Mouse (Mus musculus) embryonic facial prominence, embryonic 12.5 days (tissue): ENCODE data around the gene Zfyve28. TPM values are rescaled to one million over a fixed set of nuclear protein-coding genes. Genes with fewer than 3 reads are reported as not detected.

Experiments used
- ATAC-seq: fragments of 200-750 bp; cut with Nextera tagmentation; 2 replicates; pipeline ENCODE4 v1.8.0; 2017; ENCODE audit not compliant: insufficient number of reproducible peaks, insufficient read depth, low FRiP score, low TSS enrichment
- H3K27ac ChIP-seq: fragments of 300-500 bp; sonication (generic); 2 replicates; pipeline ENCODE4 v1.5.1; 2016; ENCODE audit warnings: mild to moderate bottlenecking
- H3K27me3 ChIP-seq: fragments of 300-500 bp; sonication (generic); 2 replicates; pipeline ENCODE4 v1.6.1; 2016; ENCODE audit warnings: mild to moderate bottlenecking, moderate library complexity
- H3K36me3 ChIP-seq: fragments of 300-500 bp; sonication (generic); 2 replicates; pipeline ENCODE4 v1.6.1; 2016; ENCODE audit warnings: mild to moderate bottlenecking
- H3K4me1 ChIP-seq: fragments of 300-500 bp; sonication (generic); 2 replicates; pipeline ENCODE4 v1.6.1; 2016
- H3K4me2 ChIP-seq: fragments of 300-500 bp; sonication (generic); replicated peaks from 2 replicates; pipeline ENCODE4 v1.6.1; 2016; ENCODE audit warnings: mild to moderate bottlenecking, moderate library complexity
- H3K4me3 ChIP-seq: fragments of 300-500 bp; sonication (generic); 2 replicates; pipeline ENCODE4 v1.5.1; 2016; ENCODE audit warnings: mild to moderate bottlenecking
- H3K9ac ChIP-seq: fragments of 300-500 bp; sonication (generic); 2 replicates; pipeline ENCODE4 v1.6.1; 2016; ENCODE audit warnings: mild to moderate bottlenecking, moderate library complexity
- H3K9me3 ChIP-seq: fragments of 300-500 bp; sonication (generic); 2 replicates; pipeline ENCODE4 v1.6.1; 2016; ENCODE audit warnings: mild to moderate bottlenecking, moderate library complexity
- WGBS: fragments of 180-500 bp; shearing (Covaris S2); methylation state at CpG from one replicate; pipeline ENCODE4 v1.1.7; 2016; 5-methylcytosine and 5-hydroxymethylcytosine counted together
- polyA plus RNA-seq: library from polyadenylated mRNA; unstranded; fragments of >200 nt; fragmentation: Nextera tagmentation; extraction: Ambion mirVana; gene quantifications from 2 replicates; pipeline ENCODE4 v1.2.1, GENCODE M21; 2016

Gene Zfyve28
- polyA plus RNA-seq, 1 experiment from 2014 or later, result 1.5 TPM

DNA sequence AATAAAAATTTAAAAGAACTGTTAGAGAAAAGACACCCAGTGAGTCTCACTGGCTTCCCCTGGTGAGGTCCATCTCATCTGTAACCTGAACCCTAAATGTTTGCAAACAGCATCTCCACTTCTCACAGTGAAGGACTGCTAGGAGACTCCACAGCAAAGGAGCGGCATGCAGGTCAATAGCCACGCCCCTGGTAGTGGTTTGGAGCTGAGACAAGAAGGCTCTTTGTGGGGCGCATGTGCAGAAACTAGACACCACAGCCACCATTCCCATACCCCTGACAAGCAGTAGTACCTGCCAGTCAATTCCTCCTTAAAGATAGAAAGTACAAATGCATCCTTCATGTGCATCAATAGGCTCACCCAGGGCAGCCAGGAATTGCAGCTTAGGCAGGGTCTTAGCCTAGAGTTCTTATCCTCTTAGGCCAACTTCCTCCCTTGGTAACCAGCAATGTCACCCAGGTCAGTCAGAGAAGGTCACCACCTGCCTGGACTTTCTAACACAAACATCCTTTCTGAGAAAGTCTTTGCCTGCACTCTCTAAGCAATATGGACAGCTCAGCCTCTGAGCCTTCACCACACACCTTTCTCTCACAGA, 4.0 kb downstream of the Zfyve28 start:
- Histone ChIP-seq H3K4me2 (no peak overlapping the region), H3K9ac (no peak overlapping the region), H3K36me3 (no peaks in the 10 kb centered on the region), H3K4me3 (no peak overlapping the region), H3K27ac (no peak overlapping the region), H3K9me3 (no peaks in the 10 kb centered on the region), H3K27me3 (peaks cover 52% of the 10 kb centered on the region), H3K4me1 (peaks cover 19% of the 10 kb centered on the region)
- 19% methylated on average over 3 of the region's 3 CpGs for WGBS
- no peak for ATAC-seq

DNA sequence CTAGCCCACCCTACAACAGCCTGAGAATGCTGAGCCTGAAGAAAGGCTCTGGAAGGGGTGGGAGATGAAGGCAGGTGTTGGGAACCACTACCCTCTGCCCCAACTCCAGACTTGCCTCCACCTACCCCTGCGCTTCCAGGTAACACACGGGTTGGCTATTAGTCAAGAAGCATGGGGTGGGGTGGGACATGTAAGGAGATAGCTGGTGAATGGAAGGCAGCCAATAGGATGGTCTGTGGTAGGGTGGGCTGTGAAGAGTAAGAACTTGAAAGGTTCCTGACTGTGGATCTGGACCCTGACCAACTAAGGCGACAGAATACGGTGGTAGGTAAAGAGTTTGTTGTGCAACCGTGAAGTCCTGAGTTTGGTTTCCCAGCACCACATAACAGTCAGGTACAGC, 4.9 kb downstream of the Zfyve28 start:
- Histone ChIP-seq H3K9ac (no peak overlapping the region), H3K4me2 (no peak overlapping the region), H3K9me3 (no peaks in the 10 kb centered on the region), H3K4me3 (no peak overlapping the region), H3K4me1 (peaks cover 16% of the 10 kb centered on the region), H3K36me3 (no peaks in the 10 kb centered on the region), H3K27me3 (peaks cover 43% of the 10 kb centered on the region), H3K27ac (no peak overlapping the region)
- no peak for ATAC-seq
- 88% methylated on average over 5 of the region's 5 CpGs for WGBS

DNA sequence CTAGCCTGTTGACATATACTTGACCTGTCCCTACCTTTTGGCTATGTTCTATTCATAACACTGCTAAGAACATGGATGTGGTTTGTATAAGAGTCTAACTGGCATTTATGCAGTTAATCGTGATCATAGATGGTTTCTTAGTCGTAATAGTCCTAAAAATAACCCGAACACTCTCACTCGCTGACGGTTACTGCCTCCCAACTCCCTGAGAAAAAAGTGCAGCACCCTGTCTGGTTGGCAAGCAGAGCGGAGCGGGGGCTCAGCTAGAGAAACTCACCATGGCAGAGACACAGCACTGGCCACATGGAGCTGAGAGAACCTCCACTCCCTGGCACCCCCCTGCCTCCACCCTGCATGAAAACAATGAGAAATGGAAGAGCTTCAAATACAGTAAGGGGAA, 7.3 kb downstream of the Zfyve28 start:
- Histone ChIP-seq H3K27me3 (peaks cover 19% of the 10 kb centered on the region), H3K4me3 (no peak overlapping the region), H3K4me1 (no peaks in the 10 kb centered on the region), H3K27ac (no peak overlapping the region), H3K9ac (no peak overlapping the region), H3K4me2 (no peak overlapping the region), H3K9me3 (no peaks in the 10 kb centered on the region), H3K36me3 (no peaks in the 10 kb centered on the region)
- ATAC-seq, result no peak
- WGBS, result 79% methylated on average over 7 of the region's 7 CpGs

GRCm38 (mm10) chr5:34279214-34279613, 9.0 kb downstream of the Zfyve28 start:
- H3K27me3 ChIP-seq, result peaks cover 4% of the 10 kb centered on the region; the same call in 1 of the 2 replicates
- no peak for ATAC-seq
- H3K9me3 ChIP-seq, result no peaks in the 10 kb centered on the region
- H3K36me3 ChIP-seq, result no peaks in the 10 kb centered on the region
- H3K4me2 ChIP-seq, result no peak overlapping the region
- H3K9ac ChIP-seq, result no peak overlapping the region
- no peak overlapping the region for H3K4me3 ChIP-seq
- H3K27ac ChIP-seq, result no peak overlapping the region
- no peaks in the 10 kb centered on the region for H3K4me1 ChIP-seq
- 85% methylated on average over 9 of the region's 9 CpGs for WGBS

DNA sequence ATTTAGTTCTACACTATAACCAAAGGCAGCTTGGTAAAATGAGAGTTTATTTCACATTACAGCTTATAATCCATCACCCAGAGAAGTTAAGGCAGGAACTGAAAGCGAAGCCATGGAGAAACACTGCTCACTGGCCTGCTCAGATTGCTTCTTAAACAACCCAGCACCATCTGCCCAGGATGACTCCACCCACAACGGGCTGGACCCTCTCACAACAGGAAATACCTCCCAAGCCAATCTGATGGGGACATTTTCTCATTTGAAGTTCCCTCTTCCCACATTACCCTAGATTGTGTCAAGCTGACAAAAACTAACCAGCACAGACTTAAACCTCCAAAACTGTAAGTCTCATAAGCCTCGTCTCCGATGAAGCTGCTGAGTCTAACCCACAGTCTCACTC, 10.2 kb downstream of the Zfyve28 start:
- H3K9me3 ChIP-seq, result no peaks in the 10 kb centered on the region
- no peak overlapping the region for H3K27ac ChIP-seq
- H3K9ac ChIP-seq, result no peak overlapping the region
- no peak overlapping the region for H3K4me2 ChIP-seq
- H3K27me3 ChIP-seq, result peaks cover under 1% of the 10 kb centered on the region; the same call in 1 of the 2 replicates
- no peaks in the 10 kb centered on the region for H3K36me3 ChIP-seq
- no peaks in the 10 kb centered on the region for H3K4me1 ChIP-seq
- no peak for ATAC-seq
- 67% methylated on average over 4 of the region's 4 CpGs for WGBS
- H3K4me3 ChIP-seq, result no peak overlapping the region

DNA sequence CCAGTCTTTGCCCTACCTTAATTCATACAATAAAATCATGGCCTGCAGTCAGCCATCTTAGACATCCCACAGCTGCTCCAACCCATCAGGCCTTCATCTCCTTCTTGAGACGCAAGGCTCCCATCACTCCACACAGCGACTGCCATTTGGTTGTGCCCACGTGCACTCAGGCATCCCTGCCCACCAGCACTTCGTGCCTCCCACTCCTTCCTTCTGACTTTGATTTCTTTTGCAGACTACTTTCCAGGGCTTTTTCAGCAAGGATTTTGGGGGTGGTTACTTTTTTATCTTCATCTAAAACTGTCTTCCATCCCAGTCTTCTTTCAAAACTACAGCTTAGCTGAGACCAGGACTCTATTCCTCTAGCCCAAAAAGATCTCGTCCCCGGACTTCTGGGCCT, 11.5 kb downstream of the Zfyve28 start:
- Histone ChIP-seq H3K4me3 (no peak overlapping the region), H3K4me1 (no peaks in the 10 kb centered on the region), H3K27ac (no peak overlapping the region), H3K4me2 (no peak overlapping the region), H3K9ac (no peak overlapping the region), H3K36me3 (no peaks in the 10 kb centered on the region), H3K9me3 (no peaks in the 10 kb centered on the region), H3K27me3 (no peaks in the 10 kb centered on the region)
- 73% methylated on average over 6 of the region's 6 CpGs for WGBS
- ATAC-seq, result no peak

DNA sequence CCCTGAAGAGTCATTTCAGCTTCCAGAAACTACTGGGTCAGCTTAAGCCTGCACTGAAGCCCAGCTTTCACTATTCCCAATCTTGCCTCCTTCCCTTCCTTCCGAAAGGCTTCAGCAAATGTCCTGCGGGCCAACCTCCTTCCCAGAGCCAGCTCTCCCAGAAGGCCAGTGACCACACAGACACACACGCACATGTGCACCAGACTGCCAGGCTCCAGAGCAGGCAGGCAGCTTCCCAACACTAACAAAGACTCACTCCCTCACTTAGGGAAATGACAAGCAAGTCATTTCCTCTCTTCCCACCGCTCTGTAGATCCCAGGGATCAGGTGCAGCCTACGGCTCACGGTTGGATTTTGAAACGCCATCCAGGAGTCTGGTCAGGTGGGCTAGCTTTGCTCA, 12.1 kb downstream of the Zfyve28 start:
- H3K36me3 ChIP-seq, result no peaks in the 10 kb centered on the region
- no peak for ATAC-seq
- no peak overlapping the region for H3K4me3 ChIP-seq
- 74% methylated on average over 7 of the region's 7 CpGs for WGBS
- no peak overlapping the region for H3K9ac ChIP-seq
- H3K9me3 ChIP-seq, result no peaks in the 10 kb centered on the region
- H3K27ac ChIP-seq, result no peak overlapping the region
- no peak overlapping the region for H3K4me2 ChIP-seq
- H3K4me1 ChIP-seq, result no peaks in the 10 kb centered on the region
- no peaks in the 10 kb centered on the region for H3K27me3 ChIP-seq

DNA sequence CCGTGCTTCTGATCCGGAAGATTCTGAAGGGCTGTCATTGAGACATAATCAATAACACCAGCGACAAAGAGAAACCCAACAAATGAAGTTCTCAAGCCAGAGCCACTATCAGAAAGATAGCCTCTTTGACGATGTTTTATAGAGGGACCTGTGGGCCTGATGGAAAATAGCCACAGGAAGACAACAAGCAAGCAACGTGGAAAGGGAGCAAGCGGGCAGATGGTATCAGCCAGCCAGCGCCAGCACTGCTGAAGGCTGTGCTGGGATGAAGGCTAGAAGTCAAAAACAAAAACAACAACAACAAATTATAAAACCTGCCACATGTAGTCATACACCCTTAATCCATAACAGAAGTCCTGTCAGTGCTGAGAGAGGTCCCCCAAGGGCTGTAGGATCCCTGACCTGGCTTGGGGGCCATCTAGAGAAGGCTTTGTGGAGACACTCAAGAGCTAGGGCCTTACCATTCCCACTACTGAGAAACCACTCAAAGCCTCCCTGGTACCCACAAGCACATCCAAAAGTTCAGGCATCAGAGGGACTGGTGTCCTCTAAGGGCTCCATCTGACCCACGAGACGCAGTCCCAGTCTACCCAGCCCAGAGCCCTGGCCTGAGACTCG, 13.5 kb downstream of the Zfyve28 start:
- Histone ChIP-seq H3K4me3 (no peak overlapping the region), H3K9me3 (no peaks in the 10 kb centered on the region), H3K9ac (no peak overlapping the region), H3K36me3 (no peaks in the 10 kb centered on the region), H3K27ac (no peak overlapping the region), H3K27me3 (no peaks in the 10 kb centered on the region), H3K4me2 (no peak overlapping the region), H3K4me1 (no peaks in the 10 kb centered on the region)
- ATAC-seq, result no peak
- WGBS, result 90% methylated on average over 10 of the region's 10 CpGs

DNA sequence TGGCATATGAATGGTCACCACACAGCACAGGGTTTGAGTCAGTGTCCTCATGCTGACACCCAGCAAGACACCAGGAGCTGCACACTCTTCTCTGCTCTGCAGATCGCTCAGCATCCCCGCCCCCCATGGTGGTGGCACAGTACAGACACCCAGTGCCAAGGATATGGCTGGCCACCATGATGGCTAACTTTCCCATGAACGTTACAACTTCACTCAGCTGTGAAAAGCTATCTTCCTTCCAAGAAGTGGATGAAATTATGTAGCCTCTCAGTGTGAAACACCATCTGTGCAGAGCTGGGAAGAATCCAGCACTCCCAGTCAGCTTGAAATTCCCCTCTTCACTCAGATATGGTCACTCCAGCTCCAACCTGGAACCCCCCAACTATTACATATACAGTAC, 14.0 kb downstream of the Zfyve28 start:
- H3K27me3 ChIP-seq, result no peaks in the 10 kb centered on the region
- no peaks in the 10 kb centered on the region for H3K9me3 ChIP-seq
- H3K36me3 ChIP-seq, result no peaks in the 10 kb centered on the region
- no peaks in the 10 kb centered on the region for H3K4me1 ChIP-seq
- no peak overlapping the region for H3K9ac ChIP-seq
- WGBS, result 83% methylated on average over 3 of the region's 3 CpGs
- no peak overlapping the region for H3K27ac ChIP-seq
- no peak overlapping the region for H3K4me3 ChIP-seq
- ATAC-seq, result no peak
- no peak overlapping the region for H3K4me2 ChIP-seq

GRCm38 (mm10) chr5:34273251-34273681, 15.0 kb downstream of the Zfyve28 start:
- 51% methylated on average over 5 of the region's 5 CpGs for WGBS
- no peak overlapping the region; the same call in 1 of the 2 replicates for H3K27ac ChIP-seq
- H3K4me2 ChIP-seq, result no peak overlapping the region
- no peaks in the 10 kb centered on the region for H3K4me1 ChIP-seq
- no peaks in the 10 kb centered on the region for H3K27me3 ChIP-seq
- no peaks in the 10 kb centered on the region for H3K36me3 ChIP-seq
- no peak overlapping the region for H3K4me3 ChIP-seq
- no peak for ATAC-seq
- no peak overlapping the region for H3K9ac ChIP-seq
- H3K9me3 ChIP-seq, result no peaks in the 10 kb centered on the region

DNA sequence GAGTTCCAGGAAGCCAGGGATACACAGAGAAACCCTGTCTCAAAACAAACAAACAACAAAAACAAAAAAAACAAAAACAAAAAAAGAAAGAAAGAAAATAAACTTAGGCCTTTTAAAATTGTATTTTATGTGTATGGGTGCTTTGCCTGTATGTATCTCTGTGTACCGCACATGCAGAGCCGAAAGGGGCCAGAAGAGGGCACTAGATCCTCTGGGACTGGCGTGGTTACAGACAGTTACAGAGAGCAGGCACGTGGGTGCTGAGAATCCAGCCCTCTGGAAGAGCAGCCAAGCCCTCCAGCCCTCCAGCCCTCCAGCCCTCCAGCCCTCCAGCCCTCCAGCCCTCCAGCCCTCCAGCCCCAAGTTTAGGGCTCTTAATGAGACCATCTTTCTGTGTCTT, 16.5 kb downstream of the Zfyve28 start:
- Histone ChIP-seq H3K36me3 (no peaks in the 10 kb centered on the region), H3K27ac (no peak overlapping the region), H3K9me3 (no peaks in the 10 kb centered on the region), H3K4me2 (no peak overlapping the region), H3K9ac (no peak overlapping the region), H3K4me1 (no peaks in the 10 kb centered on the region), H3K4me3 (no peak overlapping the region), H3K27me3 (no peaks in the 10 kb centered on the region)
- 20% methylated on average over 4 of the region's 4 CpGs for WGBS
- ATAC-seq, result no peak

DNA sequence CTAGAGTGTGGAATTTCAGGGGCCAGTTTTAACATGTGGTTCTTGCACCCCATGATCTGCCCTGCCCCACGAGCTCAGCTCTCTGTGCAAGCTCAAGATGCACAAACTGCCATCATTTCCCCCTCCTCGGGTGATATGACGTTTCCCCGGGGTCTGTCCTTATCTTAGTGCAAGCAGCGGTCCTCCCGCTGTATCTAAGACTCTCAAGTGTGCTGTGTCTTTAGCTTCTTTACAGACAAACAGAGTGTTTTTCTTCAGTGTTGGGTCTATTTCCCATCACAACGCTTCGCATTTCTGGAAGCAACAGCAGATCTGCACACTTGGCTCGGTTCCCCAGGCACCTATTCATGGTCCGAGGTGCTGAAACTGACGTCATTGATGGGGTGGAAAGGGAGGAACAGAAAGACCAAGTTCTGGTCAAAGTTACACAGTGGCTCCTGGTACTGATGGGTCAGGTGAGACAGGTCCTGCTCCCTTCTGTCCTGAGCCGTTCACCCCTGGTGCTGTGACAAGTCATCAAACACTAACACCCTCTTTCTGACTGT, 18.3 kb downstream of the Zfyve28 start:
- Histone ChIP-seq H3K4me1 (no peaks in the 10 kb centered on the region), H3K4me2 (no peak overlapping the region), H3K9ac (no peak overlapping the region), H3K9me3 (no peaks in the 10 kb centered on the region), H3K27ac (no peak overlapping the region), H3K4me3 (no peak overlapping the region), H3K27me3 (no peaks in the 10 kb centered on the region), H3K36me3 (no peaks in the 10 kb centered on the region)
- ATAC-seq, result no peak
- WGBS, result 69% methylated on average over 12 of the region's 12 CpGs
